ENCODE assay signal across 10 mouse cellular contexts in the genomic region with DNA sequence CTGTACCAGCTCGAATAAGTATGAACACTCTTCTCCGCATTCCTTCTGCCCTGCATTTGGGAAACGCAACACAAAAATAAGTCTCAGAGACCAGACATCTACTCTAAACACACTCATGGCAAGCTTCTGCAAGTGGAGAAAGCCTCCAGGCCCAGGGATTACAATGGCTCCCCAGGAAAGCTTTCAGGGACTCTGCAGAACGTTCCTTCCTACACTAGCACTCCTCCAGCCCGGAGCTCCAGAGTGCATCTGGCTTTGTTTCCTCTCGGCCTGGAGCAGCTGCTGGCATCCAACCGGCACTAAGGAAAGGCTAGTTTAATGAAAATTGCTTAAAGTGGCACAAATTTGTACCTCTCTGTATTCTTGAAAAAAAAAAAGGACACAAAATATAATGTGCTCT. TPM values are rescaled to one million over a fixed set of nuclear protein-coding genes. Genes with fewer than 3 reads are reported as not detected.
A peak's percentile ranks its signal among the peaks of the same experiment; 100 is the strongest.
DNase-seq lines count a peak whose midpoint lies in the region; ATAC-seq lines count a peak whose summit lies in the region.
"Had no signal": no experiment of that assay in that cellular context is flagged by ENCODE, and none has a peak within 500 bp of the region (broad histone marks: within the 10 kb centered on the region; RNA-seq: fewer than 3 reads in every experiment).

No protein-coding gene starts in this region.

- peak overlapping the region; percentile 74 for H3K27ac ChIP-seq in forebrain, embryonic 10.5 days
- H3K27ac ChIP-seq in hindbrain, embryonic 12.5 days: peak overlapping the region; percentile 72
- H3K27ac ChIP-seq in midbrain, embryonic 15.5 days: peak overlapping the region; percentile 71

- H3K4me1 ChIP-seq in forebrain, embryonic 10.5 days: peaks cover 51% of the 10 kb centered on the region
- H3K4me1 ChIP-seq in hindbrain, embryonic 12.5 days: peaks cover 18% of the 10 kb centered on the region
- H3K4me1 ChIP-seq in midbrain, embryonic 15.5 days: peaks cover 19% of the 10 kb centered on the region

- peaks cover 58% of the 10 kb centered on the region for H3K36me3 ChIP-seq in forebrain, embryonic 10.5 days (replicated peaks)
- peaks cover 8% of the 10 kb centered on the region; the same call in 1 of the 2 replicates for H3K36me3 ChIP-seq in hindbrain, embryonic 12.5 days
- no peaks in the 10 kb centered on the region for H3K36me3 ChIP-seq in midbrain, embryonic 15.5 days (replicated peaks)

- no peaks in the 10 kb centered on the region for H3K27me3 ChIP-seq in forebrain, embryonic 10.5 days (ENCODE audit: poor library complexity, severe bottlenecking)
- no peaks in the 10 kb centered on the region for H3K27me3 ChIP-seq in hindbrain, embryonic 12.5 days
- no peaks in the 10 kb centered on the region for H3K27me3 ChIP-seq in midbrain, embryonic 15.5 days (replicated peaks)

- H3K9me3 ChIP-seq in forebrain, embryonic 10.5 days: no peaks in the 10 kb centered on the region
- H3K9me3 ChIP-seq in hindbrain, embryonic 12.5 days (replicated peaks): no peaks in the 10 kb centered on the region
- no peaks in the 10 kb centered on the region for H3K9me3 ChIP-seq in midbrain, embryonic 15.5 days
- H3K9me3 ChIP-seq: G1E had no signal

- DNase-seq in layer of hippocampus, postnatal 10 days (ENCODE audit: low spot score in 2 of 2): peak; percentile 17 to 28
- DNase-seq in layer of hippocampus, adult 8-10 months (ENCODE audit: low spot score in 2 of 2): no peak
- DNase-seq in forebrain, embryonic 10.5 days (ENCODE audit: extremely low spot score, low spot score): no peak
- DNase-seq in adrenal gland, adult 8-10 months: no peak
- no peak for DNase-seq in urinary bladder, postnatal 36 days (ENCODE audit: low spot score in 2 of 2)
- DNase-seq in cerebellum, adult 11 months: no peak
- DNase-seq: right cerebral cortex, postnatal 25 days had no signal

- 0 out of 2 replicates have a peak overlapping the region, but pooled peaks have one; percentile 27 for H3K9ac ChIP-seq in hindbrain, embryonic 12.5 days
- 0 out of 2 replicates have a peak overlapping the region, but pooled peaks have one; percentile 10 for H3K9ac ChIP-seq in midbrain, embryonic 15.5 days

- no peak overlapping the region for H3K4me2 ChIP-seq in hindbrain, embryonic 12.5 days (replicated peaks)
- H3K4me2 ChIP-seq in midbrain, embryonic 15.5 days: peak overlapping the region; percentile 18; the same call in 1 of the 2 replicates

- H3K4me3 ChIP-seq in forebrain, embryonic 10.5 days: peak overlapping the region; percentile 6; the same call in 1 of the 2 replicates
- no peak overlapping the region for H3K4me3 ChIP-seq in hindbrain, embryonic 12.5 days
- H3K4me3 ChIP-seq in midbrain, embryonic 15.5 days: no peak overlapping the region

- no peak for ATAC-seq in hindbrain, embryonic 12.5 days (ENCODE audit: low FRiP score)
- no peak for ATAC-seq in midbrain, embryonic 15.5 days (replicated peaks)

- WGBS in forebrain, embryonic 10.5 days: 31% methylated on average over 7 of the region's 7 CpGs
- WGBS in hindbrain, embryonic 12.5 days: 36% methylated on average over 7 of the region's 7 CpGs
- WGBS in midbrain, embryonic 15.5 days: 16% methylated on average over 7 of the region's 7 CpGs

RNA-seq across cellular contexts. Expression of a gene that starts 14.1 kb away (rescaled TPM):
- total RNA-seq in layer of hippocampus, postnatal 10 days (2021): 10 to 100 TPM; 31.0 to 31.6 TPM
- total RNA-seq in layer of hippocampus, adult 8-10 months (2022): 10 to 100 TPM; 37.4 to 43.1 (median 38.4) TPM
- polyA plus RNA-seq in forebrain, embryonic 10.5 days (2016; fragmentation: Nextera tagmentation; extraction: Ambion mirVana): 210 and 227 TPM in 2 replicates
- 159 TPM in 2 replicates for polyA plus RNA-seq in hindbrain, embryonic 12.5 days (2016; fragmentation: Nextera tagmentation; extraction: Ambion mirVana)
- 63.8 and 69.5 TPM in 2 replicates for polyA plus RNA-seq in midbrain, embryonic 15.5 days (2015; fragmentation: Nextera tagmentation; extraction: Ambion mirVana)
- 10 to 100 TPM; 59.8 to 89.0 (median 74.4) TPM for total RNA-seq in adrenal gland, adult 8-10 months (2022)

Comparison
In these comparisons a context has a peak if more than half of its experiments do, and no peak if none do; other contexts are left out.
1. DNase-seq: peak in layer of hippocampus, postnatal 10 days (2 of 2); none in layer of hippocampus, adult 8-10 months (0 of 2), forebrain, embryonic 10.5 days (single experiment), adrenal gland, adult 8-10 months (single experiment), urinary bladder, postnatal 36 days (0 of 2) and cerebellum, adult 11 months (single experiment).
2. Peak in every context shown above with its lines, with median percentiles within 50 percentile points of each other: H3K27ac ChIP-seq.